Mouse (Mus musculus) cerebellum, adult 2 months (tissue): Measurements from ENCODE around the gene Garnl3.

Source experiments
- CTCF ChIP-seq: fragments of 200-500 bp; IDR thresholded peaks from 2 replicates; pipeline ENCODE4 v1.5.1; 2011; ENCODE audit warnings: low read depth, mild to moderate bottlenecking, control low read depth, low read length, moderate library complexity, borderline replicate concordance; ENCODE audit not compliant: insufficient read depth
- POLR2A ChIP-seq: fragments of 200-500 bp; IDR thresholded peaks from 2 replicates; pipeline ENCODE4 v1.6.1; 2011; ENCODE audit warnings: low read length, control low read depth, borderline replicate concordance; ENCODE audit not compliant: insufficient read depth

- TF ChIP-seq CTCF (no peak), POLR2A (no peak)
These were observed 27.4 kb upstream of the Garnl3 start for GRCm38 (mm10) chr2:33158895-33159294.
